Mouse (Mus musculus) cerebellum, adult (tissue): ENCODE measurements at regions not wholly inside any gene's neighbourhood (a gene's known extent, or its start where the extent isn't known, plus 50 kb on each side); places are given as distances from the start of the nearest gene placed in this dataset.

Experiments
- ATAC-seq: cut with Nextera tagmentation; 2 replicates; pipeline ENCODE4 v1.9.2; 2017; ENCODE audit warnings: mild to moderate bottlenecking, moderate library complexity, mixed read lengths; ENCODE audit not compliant: insufficient number of reproducible peaks, low FRiP score, low TSS enrichment

DNA sequence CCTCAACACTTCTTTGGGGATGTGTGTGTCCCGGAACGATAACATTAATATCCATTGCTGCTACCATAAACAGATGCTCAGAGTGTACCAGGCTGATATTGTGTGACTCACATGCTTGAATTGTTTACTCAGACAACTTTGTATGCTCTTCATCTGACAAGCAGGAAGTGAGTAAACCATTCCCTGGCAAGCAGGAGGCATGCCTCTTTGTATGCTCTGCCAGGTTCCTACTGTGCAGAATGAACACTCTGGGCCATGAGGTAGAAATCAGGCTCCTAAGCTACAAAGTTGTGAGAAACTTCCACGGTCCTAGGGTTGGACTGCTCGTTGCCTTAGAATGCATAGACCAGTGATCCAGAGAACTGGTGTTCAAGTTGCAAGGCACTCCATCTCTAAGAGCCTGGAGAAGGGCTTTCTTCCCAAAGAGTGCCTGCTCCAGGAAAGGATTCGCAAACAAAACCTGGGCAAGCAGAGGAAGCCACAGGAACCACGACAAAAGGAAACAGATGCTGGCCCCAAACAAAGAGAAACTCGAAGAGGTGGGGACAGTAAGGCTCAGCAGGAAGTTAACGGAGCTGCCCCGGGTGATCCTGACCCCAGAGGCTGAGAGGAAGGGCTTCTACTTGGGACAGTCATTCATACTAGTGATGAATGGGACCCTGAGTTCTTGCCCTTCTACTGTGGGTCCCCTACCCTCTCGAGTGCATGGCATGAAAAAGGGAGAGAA is 53.2 kb upstream of the Slc22a23 start:
- ATAC-seq = no peak

DNA sequence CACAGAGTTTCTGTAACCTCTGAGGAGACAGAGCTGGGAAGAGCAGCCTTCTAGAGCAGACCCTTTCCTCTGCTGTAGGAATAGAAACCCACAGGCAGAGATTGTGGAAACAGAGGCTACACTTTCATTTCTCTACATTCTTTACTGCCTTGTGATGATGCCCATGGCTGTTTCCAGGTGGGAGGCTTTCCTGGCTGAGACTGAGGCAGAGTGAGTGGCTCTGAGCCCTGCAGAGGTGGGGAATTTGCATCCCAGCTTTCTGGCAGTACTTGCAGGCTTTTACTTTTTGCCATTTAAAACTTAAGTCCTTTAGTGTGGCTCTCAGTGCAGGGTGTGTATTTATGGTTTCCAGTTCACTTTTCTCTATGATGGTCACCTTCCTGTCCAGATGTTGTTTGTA is 50.5 kb upstream of the Slc22a23 start:
- no peak for ATAC-seq

DNA sequence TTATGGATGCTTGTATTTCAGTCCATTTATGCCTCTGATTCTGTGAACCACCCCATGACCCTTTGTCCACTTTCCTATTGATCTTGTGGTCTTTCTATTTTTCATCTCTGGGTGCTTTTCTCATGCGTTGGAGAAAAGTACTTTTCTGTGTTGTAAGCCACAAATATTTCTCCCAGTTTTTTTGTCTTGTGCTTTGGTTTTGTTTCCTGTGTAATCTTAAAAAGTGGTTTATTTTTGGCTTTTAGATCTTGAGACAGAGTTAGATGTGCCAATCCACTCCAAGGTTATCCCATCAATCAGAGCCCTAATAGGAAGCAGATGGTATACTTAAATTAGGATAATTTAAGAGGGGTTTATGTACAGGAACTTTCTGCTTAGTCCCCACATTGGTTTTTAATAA is 50.0 kb upstream of the Slc22a23 start:
- no peak for ATAC-seq
